Mouse (Mus musculus) stomach, postnatal 0 days (tissue): ENCODE data around the gene Hsh2d. TPM values are rescaled to one million over a fixed set of nuclear protein-coding genes. Genes with fewer than 3 reads are reported as not detected.

ENCODE experiments used
- ATAC-seq: fragments of 200-750 bp; cut with Nextera tagmentation; 2 replicates; pipeline ENCODE4 v1.8.0; 2017; ENCODE audit not compliant: low FRiP score, low TSS enrichment
- DNase-seq: peaks from one replicate; pipeline ENCODE4 v3.0.0-alpha.2; 2016; ENCODE audit warnings: low spot score
- H3K27ac ChIP-seq: fragments of 300-500 bp; sonication (generic); replicated peaks from 2 replicates; pipeline ENCODE4 v1.5.1; 2014; ENCODE audit warnings: mild to moderate bottlenecking, control low read depth
- H3K27me3 ChIP-seq: fragments of 300-500 bp; sonication (generic); 2 replicates; pipeline ENCODE4 v1.6.1; 2014; ENCODE audit warnings: low read length; ENCODE audit not compliant: control insufficient read depth, insufficient read depth
- H3K36me3 ChIP-seq: fragments of 300-500 bp; sonication (generic); 2 replicates; pipeline ENCODE4 v1.6.1; 2014; ENCODE audit warnings: low read length, mixed read lengths; ENCODE audit not compliant: control insufficient read depth, insufficient read depth
- H3K4me1 ChIP-seq: fragments of 300-500 bp; sonication (generic); replicated peaks from 2 replicates; pipeline ENCODE4 v1.6.1; 2014; ENCODE audit warnings: antibody characterized with exemption; ENCODE audit not compliant: control insufficient read depth, insufficient read depth
- H3K4me2 ChIP-seq: fragments of 300-500 bp; sonication (generic); replicated peaks from 2 replicates; pipeline ENCODE4 v1.6.1; 2014; ENCODE audit warnings: low read depth, mild to moderate bottlenecking, control low read depth, moderate library complexity
- H3K4me3 ChIP-seq: fragments of 300-500 bp; sonication (generic); 2 replicates; pipeline ENCODE4 v1.5.1; 2014; ENCODE audit warnings: low read depth, low read length, control low read depth
- H3K9ac ChIP-seq: fragments of 300-500 bp; sonication (generic); 2 replicates; pipeline ENCODE4 v1.6.1; 2014; ENCODE audit warnings: mild to moderate bottlenecking, low read length, control low read depth, mixed read lengths
- H3K9me3 ChIP-seq: fragments of 300-500 bp; sonication (generic); 2 replicates; pipeline ENCODE4 v1.6.1; 2016; ENCODE audit warnings: low read length; ENCODE audit not compliant: control insufficient read depth
- CTCF ChIP-seq: IDR thresholded peaks from 2 replicates; pipeline ENCODE4 v1.5.1; 2016; ENCODE audit warnings: antibody characterized with exemption, low read depth, mild to moderate bottlenecking, moderate library complexity
- EP300 ChIP-seq: optimal IDR thresholded peaks from 2 replicates; pipeline ENCODE3; 2016; ENCODE audit warnings: antibody characterized with exemption
- WGBS: fragments of 180-500 bp; shearing (Covaris S2); extraction: QIAGEN DNeasy Blood & Tissue Kit; methylation state at CpG from one replicate; pipeline ENCODE4 v1.1.7; 2014; 5-methylcytosine and 5-hydroxymethylcytosine counted together
- polyA plus RNA-seq: library from polyadenylated mRNA; unstranded; fragments of >200 nt; fragmentation: Nextera tagmentation; extraction: Ambion mirVana; gene quantifications from 2 replicates; pipeline ENCODE4 v1.2.1, GENCODE M21; 2015

Gene Hsh2d
- polyA plus RNA-seq, 1 experiment from 2014 or later = 3.9 TPM

GRCm38 (mm10) chr8:72146556-72146955 lies 42.9 kb upstream of the Hsh2d start:
- Histone ChIP-seq H3K9ac (no peak overlapping the region), H3K4me2 (no peak overlapping the region), H3K36me3 (peaks cover 61% of the 10 kb centered on the region), H3K27ac (peak overlapping the region; percentile 63), H3K4me3 (no peak overlapping the region), H3K27me3 (no peaks in the 10 kb centered on the region), H3K4me1 (peaks cover 3% of the 10 kb centered on the region; the same call in 1 of the 2 replicates), H3K9me3 (no peaks in the 10 kb centered on the region)
- DNase-seq (no peak), ATAC-seq (no peak)
- WGBS = 70% methylated on average over 3 of the region's 3 CpGs
- TF ChIP-seq CTCF (no peak), EP300 (no peak)

- no peak for ATAC-seq
- no peak overlapping the region for H3K9ac ChIP-seq
Measured at GRCm38 (mm10) chr8:72147266-72147665, 42.2 kb upstream of the Hsh2d start.

DNA sequence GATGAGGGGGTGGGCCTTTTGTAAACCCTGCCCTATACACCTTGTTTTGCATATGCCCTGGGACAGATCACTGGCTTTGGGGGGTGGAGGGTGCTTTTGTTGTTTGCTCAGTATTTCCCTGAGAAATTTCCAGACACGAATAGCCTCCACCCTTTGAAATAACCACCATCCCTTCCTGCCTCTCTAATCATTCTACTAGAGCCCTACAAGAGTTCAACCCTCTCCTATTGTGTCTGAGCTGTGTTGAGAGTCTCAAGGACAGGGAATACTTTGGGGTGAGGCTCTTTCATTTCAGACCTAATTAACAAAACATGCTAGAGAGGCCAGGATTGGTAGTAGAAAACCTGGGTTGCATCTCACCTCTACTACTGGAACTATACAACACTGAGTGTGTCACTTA lies 40.4 kb upstream of the Hsh2d start:
- Histone ChIP-seq H3K36me3 (peaks cover 52% of the 10 kb centered on the region), H3K4me1 (peaks cover 3% of the 10 kb centered on the region; the same call in 1 of the 2 replicates), H3K4me3 (no peak overlapping the region), H3K27me3 (no peaks in the 10 kb centered on the region), H3K27ac (no peak overlapping the region), H3K9ac (no peak overlapping the region), H3K9me3 (no peaks in the 10 kb centered on the region), H3K4me2 (no peak overlapping the region)
- ATAC-seq (no peak), DNase-seq (no peak)
- 57% methylated on average over 1 of the region's 1 CpGs for WGBS
- TF ChIP-seq EP300 (no peak), CTCF (no peak)

More at GRCm38 (mm10) chr8:72147266-72147665, 42.2 kb upstream of the Hsh2d start:
- 58% methylated on average over 2 of the region's 2 CpGs for WGBS
- Histone ChIP-seq H3K27me3 (no peaks in the 10 kb centered on the region), H3K4me2 (no peak overlapping the region), H3K4me3 (no peak overlapping the region), H3K36me3 (peaks cover 61% of the 10 kb centered on the region), H3K4me1 (peaks cover 3% of the 10 kb centered on the region; the same call in 1 of the 2 replicates), H3K9me3 (no peaks in the 10 kb centered on the region), H3K27ac (peak overlapping the region; percentile 35)
- DNase-seq = no peak
- TF ChIP-seq EP300 (no peak), CTCF (no peak)

- Histone ChIP-seq H3K9ac (no peak overlapping the region), H3K36me3 (peaks cover 33% of the 10 kb centered on the region), H3K27me3 (no peaks in the 10 kb centered on the region), H3K4me3 (no peak overlapping the region), H3K9me3 (no peaks in the 10 kb centered on the region), H3K27ac (no peak overlapping the region), H3K4me2 (no peak overlapping the region), H3K4me1 (peaks cover 2% of the 10 kb centered on the region; the same call in 1 of the 2 replicates)
- no peak for ATAC-seq
- 83% methylated on average over 3 of the region's 3 CpGs for WGBS
- DNase-seq = no peak
- TF ChIP-seq EP300 (no peak), CTCF (no peak)
Measured at GRCm38 (mm10) chr8:72151418-72152078, 37.9 kb upstream of the Hsh2d start.

GRCm38 (mm10) chr8:72153382-72153781 lies 36.1 kb upstream of the Hsh2d start:
- DNase-seq = no peak
- no peak for ATAC-seq
- no peak overlapping the region for H3K4me2 ChIP-seq
- H3K27ac ChIP-seq = no peak overlapping the region
- no peak overlapping the region for H3K4me3 ChIP-seq
- no peak for TF ChIP-seq EP300
- no peak for TF ChIP-seq CTCF
- no peak overlapping the region for H3K9ac ChIP-seq
- no peaks in the 10 kb centered on the region for H3K27me3 ChIP-seq
- no peaks in the 10 kb centered on the region for H3K9me3 ChIP-seq
- H3K4me1 ChIP-seq = no peaks in the 10 kb centered on the region
- H3K36me3 ChIP-seq = peaks cover 21% of the 10 kb centered on the region

- Histone ChIP-seq H3K4me3 (no peak overlapping the region), H3K36me3 (no peaks in the 10 kb centered on the region; the same call in 1 of the 2 replicates), H3K27me3 (no peaks in the 10 kb centered on the region), H3K27ac (no peak overlapping the region), H3K9me3 (no peaks in the 10 kb centered on the region), H3K9ac (no peak overlapping the region), H3K4me2 (no peak overlapping the region), H3K4me1 (peaks cover 7% of the 10 kb centered on the region)
- ATAC-seq = no peak
- 61% methylated on average over 2 of the region's 2 CpGs for WGBS
- no peak for DNase-seq
- no peak for TF ChIP-seq EP300
- TF ChIP-seq CTCF = no peak
Measured at GRCm38 (mm10) chr8:72158096-72158495, 31.3 kb upstream of the Hsh2d start.
